Mouse (Mus musculus): ENCODE measurements around the gene Map1s.

The Map1s gene

DNA sequence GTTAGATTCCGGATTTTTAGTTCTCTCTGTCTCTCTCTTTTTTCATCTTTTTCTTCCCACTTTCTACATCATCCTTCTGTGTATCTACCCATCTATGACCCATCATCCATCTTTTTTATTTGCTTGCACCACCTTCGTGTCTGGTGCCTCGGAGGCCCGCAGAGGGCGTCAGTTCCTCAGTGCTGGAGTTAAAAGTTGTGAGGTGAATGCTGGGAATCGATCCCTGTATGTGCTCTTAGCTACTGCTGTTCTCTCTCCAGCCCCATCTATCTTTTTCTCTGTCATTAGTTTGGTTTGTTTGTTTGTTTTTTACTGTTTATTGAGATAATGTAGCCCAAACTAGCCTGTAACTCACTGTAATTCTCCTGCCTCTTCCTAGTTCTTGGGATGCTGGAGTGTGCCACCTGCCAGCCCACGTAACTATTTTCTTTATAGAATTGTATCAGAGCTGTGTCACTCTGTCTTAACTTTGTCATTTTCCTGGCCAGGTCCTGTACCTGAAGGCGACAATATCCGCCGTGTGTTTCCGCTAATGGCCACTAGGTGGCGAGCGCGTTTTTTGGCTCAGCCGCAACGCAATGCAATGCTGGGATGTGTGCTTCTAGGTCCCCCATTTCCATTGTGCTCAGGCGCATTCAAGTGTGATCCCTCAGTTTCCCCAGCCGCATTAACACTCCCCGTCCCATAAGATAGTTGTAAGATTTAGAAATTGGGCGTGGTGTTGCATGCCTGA lies 7.9 kb upstream of the Map1s start:
- in situ Hi-C loops (cut with MboI, MseI): loop anchor here (5.0 to 10.0 kb wide), 2 partner anchors 589 to 1027 kb away; partner anchors contain the start of genes Ano8 and Gtpbp3

DNA sequence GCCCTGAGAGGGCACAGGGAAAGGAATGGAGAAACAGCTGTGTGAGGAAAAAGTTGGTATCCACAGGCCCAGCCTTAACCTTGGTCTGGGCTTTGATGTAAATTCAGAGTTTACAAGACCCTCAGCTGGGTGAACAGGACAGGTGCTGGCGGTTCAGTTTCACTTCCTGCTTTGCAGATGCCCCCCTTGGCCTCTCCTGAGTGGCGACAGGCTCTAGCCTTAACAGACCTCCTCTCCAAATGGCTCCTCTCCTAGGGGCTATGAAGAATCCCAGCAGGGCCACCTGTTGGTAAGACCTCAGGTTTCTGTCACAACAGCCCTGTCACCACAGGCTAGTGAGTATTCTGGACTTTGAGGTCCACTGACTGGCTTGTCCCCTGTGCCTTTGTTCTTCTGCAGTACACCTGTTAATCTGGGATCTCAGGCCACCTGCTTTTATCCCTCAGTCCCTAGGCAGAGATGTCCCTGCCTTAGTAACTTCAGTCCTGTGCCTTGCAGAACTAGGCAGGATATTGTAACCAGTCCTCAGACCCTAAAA lies 7.0 kb upstream of the Map1s start:
- in situ Hi-C loops (cut with MboI, MseI): loop anchor here (5.0 to 10.0 kb wide), 2 partner anchors 589 to 1026 kb away; partner anchors contain the start of genes Ano8 and Gtpbp3

DNA sequence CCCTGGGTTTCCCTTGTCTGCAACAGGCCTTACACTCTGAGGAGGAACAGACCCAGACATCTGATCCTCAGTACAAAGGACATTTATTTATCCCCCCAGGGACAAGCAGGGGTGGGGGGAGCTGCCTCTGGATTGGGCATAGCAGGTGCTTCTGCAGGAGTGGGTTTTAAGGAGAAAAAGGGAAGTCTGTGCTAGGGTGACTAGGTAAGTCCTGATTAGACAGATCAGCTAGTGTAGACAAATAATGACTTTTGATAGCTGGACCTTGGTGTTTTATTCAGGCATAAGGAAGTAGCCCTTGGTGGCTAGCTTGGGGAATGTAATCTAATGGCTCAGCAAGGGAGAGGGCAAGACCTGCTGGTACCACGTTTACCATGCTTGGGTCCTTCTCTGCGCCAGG lies 6.5 kb upstream of the Map1s start:
- in situ Hi-C loops (cut with MboI, MseI): loop anchor here (5.0 to 10.0 kb wide), 2 partner anchors 588 to 1026 kb away; partner anchors contain the start of genes Ano8 and Gtpbp3

DNA sequence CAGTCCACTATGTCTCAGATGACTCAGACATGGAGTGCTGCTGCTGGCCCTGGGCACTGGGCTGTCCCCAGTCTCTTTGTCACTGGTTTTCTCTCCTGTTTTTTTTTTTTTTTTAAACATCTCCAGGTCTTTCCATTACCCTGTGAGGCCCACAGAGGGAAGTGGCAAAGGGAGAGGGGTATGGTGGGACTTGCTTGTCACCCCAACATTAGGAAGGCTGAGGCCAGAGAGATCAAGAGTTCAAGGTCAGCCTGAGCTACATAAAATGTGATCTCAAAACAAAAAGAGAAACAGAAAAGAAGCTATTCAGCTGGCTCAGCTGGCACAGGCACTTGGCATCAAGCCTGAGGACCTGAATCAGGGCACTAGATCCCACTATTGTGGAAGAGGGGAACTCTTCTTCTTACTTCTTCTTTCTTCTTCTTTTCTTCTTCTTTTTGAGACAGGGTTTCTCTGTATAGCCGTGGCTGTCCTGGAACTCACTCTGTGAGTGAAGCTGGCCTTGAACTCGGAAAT lies 4.8 kb upstream of the Map1s start:
- in situ Hi-C loops (cut with MboI, MseI): loop anchor here (10.0 kb wide), 1 partner anchor 1286 kb away; no protein-coding TSS in a partner anchor

DNA sequence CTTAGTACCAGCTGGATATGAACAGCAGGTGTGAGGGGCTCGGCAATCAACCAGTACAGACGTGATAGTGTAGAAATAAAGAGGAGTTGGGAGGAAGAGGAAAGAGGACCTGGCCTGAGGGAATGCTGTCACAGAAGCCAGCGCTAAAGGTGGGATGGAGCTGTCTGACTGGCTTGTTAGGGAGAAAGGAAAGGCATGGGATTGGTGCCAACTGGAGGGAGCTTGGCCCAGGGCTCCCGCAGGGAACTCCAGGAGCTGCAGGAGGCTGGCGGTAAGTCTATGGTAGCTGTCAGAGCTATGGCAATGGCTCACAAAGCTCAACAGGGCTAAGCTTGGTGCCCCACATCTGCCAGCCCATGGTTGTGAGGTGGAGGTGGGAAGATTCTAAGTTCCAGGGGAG lies 3.5 kb upstream of the Map1s start:
- in situ Hi-C loops (cut with MboI, MseI): loop anchor here (10.0 kb wide), 1 partner anchor 1287 kb away; no protein-coding TSS in a partner anchor

DNA sequence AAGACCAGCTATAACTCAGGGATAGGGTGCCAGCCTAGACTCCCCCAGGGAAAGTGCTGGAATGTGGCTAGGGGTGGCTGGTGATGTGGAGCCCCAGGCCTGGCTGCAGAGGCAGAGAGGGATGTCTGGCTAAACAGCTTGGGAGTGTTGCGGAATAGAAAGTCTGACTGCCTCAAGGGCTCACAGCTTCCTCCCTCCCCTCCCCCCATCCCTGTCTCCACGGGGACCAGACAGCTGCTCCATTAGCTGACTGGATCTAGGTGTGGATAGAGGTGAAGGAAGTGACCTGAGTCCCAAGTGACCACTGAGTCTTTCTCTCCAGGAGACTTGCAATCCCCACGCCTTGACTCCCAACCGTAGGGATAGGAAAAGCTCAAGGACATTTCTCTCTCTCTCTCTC lies 2.6 kb upstream of the Map1s start:
- in situ Hi-C loops (cut with MboI, MseI): loop anchor here (10.0 kb wide), 1 partner anchor 1288 kb away; no protein-coding TSS in a partner anchor

DNA sequence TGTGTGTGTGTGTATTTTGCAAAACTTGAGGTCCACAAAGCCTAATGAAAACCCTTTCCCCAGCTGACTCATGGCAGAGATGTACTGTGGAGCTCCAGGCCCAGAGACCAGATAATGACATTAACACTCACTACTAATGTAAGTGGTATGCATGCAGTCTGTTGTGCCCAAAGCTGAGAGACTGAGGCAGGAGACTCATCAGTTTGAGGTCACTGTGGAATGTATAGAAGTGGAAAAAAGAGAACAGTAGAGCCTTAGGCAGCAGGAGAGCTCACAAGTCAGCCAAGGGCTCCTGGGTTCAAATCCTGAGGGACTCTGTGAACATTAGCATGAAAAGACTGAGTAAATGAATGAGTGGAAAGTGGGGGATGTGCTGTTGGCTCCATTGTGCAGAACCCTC lies 2.1 kb upstream of the Map1s start:
- in situ Hi-C loops (cut with MboI, MseI): loop anchor here (10.0 kb wide), 1 partner anchor 1289 kb away; no protein-coding TSS in a partner anchor

DNA sequence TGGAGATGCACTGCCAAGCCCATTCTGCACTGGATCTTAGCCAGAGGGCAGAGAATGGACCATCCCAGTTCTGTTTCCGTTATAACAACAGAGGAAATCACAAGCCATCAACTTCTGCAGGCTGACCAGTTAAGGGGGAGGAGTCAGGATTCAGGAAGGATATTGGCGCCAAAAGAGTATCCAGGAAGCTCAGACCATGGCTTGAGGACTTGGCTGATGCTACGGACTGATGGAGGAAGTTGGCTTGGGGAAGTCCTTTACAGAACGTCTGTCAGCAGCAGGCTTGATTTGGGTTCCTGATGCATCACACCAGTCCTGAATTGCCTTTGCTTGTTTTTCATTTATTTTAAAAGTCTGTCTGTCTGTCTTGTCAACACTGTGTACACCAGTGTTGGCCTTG lies 1.2 kb upstream of the Map1s start:
- in situ Hi-C loops (cut with MboI, MseI): loop anchor here (10.0 kb wide), 1 partner anchor 1290 kb away; no protein-coding TSS in a partner anchor

DNA sequence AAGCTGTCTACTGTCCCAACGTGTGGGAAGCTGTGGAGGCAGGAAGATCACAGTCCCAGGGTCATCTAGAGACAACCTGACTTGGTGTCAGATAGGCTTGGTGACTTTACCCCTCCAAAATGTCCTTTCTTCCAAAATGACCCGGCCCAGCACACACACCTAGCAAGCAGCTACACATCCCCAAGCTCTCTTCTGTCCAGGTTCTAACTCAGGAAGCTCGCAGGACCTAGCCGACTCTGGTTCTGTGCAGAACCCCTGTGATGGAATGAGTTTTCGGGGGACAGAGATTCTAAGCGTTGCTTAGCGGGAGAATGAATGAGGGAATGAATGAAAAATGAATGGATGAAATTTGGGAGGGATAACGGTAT lies 285 bp upstream of the Map1s start:
- in situ Hi-C loops (cut with MboI, MseI): loop anchor here (10.0 kb wide), 1 partner anchor 1291 kb away; no protein-coding TSS in a partner anchor

DNA sequence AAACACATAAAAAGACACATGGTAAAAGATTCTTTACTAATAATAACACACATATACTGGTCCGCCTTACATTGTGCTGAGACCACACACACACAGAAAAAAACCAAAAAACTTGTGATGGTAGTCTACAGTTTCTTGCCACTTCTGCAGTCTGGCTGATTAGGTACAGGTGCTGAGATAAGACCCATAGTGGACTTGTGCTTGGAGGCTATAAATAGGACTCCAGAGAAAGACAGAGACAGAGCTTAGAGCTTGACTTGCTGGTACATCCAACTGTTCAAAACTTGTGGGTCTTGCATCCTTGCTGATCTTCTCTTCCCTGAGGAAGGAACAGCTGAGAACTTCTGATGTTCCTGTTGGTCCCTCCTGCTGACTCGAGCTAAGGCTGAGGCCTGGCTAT lies 1.8 kb downstream of the Map1s start:
- in situ Hi-C loops (cut with MboI, MseI): loop anchor here (10.0 kb wide), 1 partner anchor 1293 kb away; no protein-coding TSS in a partner anchor

DNA sequence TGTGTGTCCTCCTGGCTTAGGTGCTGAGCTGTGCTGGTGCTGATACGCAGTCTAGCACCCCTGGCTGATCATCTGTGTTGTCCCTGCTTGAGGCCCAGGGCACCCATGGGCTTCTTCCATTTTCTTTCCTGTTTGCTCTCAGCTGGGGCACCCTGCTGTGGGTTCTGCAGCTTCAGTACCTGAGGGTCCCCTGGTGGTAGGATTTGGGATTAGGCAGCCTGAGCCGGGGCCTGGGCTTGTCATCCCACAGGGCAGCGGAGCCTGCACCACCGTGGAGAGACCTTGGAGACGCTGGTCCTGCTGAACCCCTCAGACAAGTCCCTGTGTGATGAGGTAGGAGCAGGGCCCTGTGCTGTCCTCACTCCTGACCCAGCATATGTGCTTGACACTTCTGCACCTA lies 5.9 kb downstream of the Map1s start:
- in situ Hi-C loops (cut with MboI, MseI): no loop called here

DNA sequence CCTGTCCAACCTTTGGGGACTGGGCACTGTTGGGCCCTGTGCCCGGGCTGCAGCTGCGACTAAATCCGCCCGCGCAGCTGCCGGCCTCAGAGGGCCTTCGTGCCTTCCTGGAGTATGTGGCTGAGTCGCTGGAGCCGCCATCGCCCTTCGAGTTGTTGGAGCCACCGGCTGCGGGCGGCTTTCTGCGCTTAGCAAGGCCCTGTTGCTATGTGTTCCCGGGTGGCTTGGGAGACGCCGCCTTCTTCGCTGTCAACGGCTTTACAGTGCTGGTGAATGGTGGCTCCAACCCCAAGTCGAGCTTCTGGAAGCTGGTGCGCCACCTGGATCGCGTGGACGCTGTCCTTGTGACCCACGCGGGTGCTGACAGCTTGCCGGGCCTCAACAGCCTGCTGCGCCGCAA lies 7.2 kb downstream of the Map1s start:
- in situ Hi-C loops (cut with MboI, MseI): no loop called here

DNA sequence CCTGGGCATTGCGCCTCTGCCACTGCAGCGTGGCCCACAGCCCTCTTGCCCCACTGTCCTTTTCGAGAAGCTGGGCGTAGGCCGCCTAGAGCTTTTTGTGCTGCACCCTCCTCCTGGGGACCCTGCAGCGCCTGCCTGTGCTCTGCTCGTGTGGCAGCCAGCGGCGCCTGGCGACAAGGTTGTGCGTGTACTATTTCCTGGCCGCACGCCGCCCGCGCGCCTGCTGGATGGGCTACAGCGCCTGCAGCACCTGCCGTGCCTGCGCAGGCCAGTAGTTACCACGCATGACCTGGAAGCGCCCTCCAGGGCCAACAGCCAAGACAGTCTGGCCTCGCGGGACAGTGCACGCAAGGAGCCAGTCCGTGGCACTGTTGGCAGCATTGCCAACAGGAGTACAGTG lies 7.8 kb downstream of the Map1s start:
- in situ Hi-C loops (cut with MboI, MseI): no loop called here

DNA sequence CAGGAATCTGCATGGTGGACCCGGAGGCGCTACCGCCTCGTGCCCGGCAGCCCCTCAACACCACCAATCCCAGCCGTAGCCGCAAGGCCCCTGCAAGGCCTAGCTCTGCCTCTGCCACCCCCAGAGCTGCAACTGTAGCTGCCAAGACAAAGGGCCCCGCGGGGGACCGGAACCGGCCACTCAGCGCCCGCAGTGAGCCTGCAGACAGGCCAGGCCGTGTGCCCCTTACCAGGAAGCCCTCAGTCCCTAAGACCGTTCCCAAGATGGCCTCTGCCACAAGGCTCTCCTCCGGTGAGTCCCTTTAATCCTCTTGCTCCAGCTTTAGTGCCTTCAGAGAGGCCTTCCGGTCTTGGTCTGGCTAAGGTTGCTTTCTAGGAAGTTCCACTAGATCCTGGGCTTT lies 9.0 kb downstream of the Map1s start:
- in situ Hi-C loops (cut with MboI, MseI): no loop called here

DNA sequence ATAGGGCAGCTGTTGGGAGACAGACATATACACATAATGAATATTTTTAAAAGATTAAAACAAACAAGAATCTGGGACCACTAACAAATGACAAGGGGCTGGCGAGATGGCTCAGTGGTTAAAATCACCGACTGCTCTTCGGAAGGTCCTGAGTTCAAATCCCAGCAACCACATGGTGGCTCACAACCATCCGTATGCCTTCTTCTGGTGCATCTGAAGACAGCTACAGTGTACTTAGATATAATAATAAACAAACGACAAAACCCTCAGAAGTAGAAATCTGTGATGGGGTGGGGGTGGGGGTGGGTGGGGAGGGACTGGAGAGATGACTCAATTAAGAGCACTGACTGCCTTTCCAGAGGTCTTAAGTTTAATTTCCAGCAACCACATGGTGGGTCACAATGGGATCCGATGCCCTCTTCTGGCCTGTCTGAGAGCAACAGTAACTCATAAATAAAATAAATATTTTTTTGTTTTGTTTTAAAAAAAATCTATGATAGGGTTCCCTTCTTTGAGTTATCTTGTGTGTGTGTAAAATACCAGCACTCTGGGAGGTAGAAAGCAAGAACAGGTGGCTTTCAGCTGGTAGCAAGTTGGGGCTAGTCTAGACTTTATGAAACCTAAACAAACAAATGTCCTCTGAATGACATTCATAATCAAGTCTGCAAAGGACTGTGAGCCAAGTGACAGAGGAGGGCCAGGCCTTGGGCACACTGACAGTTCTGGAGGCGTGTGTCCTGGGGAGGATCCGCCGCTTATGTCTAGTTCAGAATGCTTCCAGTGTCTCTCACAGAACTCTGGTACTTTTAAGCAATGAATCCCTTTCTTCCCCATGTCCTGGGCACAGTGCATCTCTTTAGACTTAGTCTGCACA lies 14.6 kb downstream of the Map1s start:
- in situ Hi-C loops (cut with MboI, MseI): no loop called here

DNA sequence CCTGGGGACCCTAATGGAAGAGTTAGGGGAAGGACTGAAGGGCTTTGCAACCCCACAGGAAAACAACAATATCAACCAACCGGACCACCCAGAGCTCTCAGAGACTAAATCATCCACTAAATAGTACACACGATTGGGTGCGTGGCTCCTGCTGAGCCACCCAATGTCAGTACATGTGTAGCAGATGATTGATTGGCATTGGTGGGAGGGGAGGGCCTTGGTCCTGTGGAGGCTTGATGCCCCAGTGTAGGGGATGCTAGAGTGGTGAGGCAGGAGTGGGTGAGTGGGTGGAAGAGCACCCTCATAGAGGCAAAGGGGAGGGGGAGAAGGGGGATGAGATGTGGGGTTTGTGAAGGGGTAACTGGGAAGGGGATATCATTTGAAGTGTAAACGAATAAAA lies 18.4 kb downstream of the Map1s start:
- in situ Hi-C loops (cut with MboI, MseI): no loop called here

DNA sequence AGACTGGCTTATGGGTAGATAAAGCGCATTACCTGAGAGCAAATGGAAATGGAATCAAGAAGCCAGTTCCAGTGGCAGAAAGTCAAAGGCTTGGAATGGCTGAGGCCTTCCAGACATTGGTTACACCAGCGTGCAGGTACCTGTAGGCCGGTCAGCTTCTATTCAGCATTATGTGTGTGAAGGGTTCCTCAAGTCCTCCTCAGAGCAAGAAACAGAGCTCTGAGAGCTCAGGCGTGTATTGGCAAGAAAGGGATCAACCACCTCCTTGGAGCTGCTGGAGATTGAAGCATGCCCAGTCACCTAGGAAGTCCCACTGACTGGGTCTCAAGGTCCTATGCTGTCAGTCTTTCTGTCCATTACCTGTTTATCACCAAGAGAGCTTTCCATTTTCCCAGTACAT lies 20.0 kb downstream of the Map1s start:
- in situ Hi-C loops (cut with MboI, MseI): no loop called here

DNA sequence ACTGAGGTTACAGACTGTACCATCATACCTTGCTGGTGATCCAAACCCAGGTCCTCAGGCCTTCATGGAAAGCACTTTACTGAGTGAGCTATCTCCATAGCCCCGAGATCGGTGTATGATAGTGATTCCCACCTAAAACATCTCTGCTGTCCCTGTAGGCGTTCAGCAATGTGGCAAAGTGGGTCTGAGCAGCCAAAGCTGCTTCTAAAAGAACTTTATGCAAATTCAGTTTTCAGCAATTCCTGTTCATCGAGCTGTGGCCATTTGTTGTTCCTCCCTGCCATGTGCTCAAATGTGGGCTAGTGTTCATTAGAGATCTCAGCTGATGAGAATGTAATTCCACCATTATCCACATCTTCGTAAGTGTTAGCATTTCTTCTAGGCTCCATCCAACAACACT lies 20.7 kb downstream of the Map1s start:
- in situ Hi-C loops (cut with MboI, MseI): no loop called here

DNA sequence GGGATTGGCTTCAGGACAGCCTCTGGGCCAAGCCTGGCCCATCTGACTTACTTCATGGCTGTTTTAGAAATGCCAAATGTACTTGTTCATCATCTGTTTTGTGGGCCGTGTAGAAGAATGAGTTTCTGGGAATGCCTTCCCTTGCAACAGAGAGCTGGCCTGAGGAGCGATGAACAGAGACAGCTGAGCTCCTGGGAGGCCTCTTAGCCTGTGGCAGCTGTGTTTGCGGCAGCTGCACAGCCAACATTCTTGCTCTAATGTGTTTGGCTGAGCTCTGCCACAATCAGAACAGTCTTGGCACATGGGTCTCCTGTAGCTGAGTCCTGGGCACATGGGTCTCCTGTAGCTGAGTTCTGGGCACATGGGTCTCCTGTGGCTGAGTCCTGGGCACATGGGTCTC lies 22.4 kb downstream of the Map1s start:
- in situ Hi-C loops (cut with MboI, MseI): no loop called here

DNA sequence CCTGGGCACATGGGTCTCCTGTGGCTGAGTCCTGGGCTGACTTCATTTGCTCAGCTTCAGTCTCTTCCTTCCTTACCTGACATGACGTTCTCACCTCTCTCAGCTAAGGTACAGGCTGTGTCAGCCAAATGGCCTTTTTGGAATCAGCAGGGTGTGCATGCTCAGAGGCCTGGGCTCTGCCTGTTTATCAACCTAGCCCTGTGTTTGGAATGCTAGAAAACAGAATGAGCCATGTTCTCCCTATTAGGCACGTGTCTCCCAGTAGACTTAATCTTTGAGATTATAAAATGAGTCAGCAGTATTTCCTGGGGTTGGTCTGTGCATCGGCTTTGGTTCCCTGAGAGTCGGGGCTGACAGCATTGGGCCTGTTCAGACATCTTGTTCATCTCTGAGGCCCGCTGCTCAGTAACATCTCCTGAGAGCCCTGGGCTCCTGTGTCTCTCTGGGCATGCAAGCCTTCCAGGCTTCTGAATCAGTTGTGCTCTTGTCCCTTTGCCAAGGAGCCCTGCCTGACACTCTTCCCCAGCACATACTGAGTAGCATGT lies 23.1 kb downstream of the Map1s start:
- in situ Hi-C loops (cut with MboI, MseI): no loop called here

DNA sequence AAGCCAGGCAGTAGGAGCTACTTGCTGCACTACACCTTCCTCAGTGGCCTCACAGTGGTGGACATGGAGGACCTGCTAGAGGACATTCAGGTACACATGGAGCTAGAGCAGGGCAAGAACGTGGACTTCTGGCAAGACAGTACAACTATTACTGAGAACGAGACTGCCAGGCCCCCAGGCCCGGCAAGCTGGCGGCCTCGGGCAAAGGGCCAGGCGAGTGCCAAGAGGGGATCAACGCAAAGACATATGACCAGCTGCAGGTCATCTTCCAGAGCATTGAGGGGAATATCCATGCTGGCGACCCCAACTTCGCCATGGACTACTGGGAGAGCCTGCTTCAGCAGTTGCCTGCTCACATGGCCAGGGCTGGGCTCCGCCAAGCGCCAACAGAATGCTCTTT lies 26.0 kb downstream of the Map1s start:
- in situ Hi-C loops (cut with MboI, MseI): no loop called here

DNA sequence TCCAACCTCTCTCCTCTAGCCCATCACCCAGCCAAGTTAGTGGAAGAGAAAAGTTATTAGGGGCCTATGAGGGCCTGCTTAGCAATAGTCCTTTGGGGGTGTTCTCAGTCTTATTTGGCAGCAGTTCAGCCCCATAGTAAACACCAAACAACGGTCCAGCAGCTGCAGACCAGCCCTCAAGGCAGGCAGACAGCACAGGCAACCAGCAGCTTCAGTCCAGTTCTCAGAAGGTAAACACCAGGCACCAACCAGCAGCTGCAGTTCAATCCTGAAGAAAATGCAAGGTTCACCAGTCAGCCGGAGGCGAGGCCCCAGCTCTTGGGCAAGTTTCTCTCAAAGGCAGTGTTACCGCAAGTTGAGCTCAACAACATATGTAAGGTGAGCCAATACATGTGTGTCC lies 27.3 kb downstream of the Map1s start:
- in situ Hi-C loops (cut with MboI, MseI): no loop called here
